Mouse (Mus musculus) heart, postnatal 14 days (tissue): ENCODE measurements around the gene Taok2. TPM values are rescaled to one million over a fixed set of nuclear protein-coding genes. Genes with fewer than 3 reads are reported as not detected.
"Not testable (repeated sequence)": the region's sequence is repeated elsewhere in the genome, so short reads cannot be mapped to it uniquely, and the experiment has no call there.

Experiments used
- DNase-seq, 2 experiments: peaks; one replicate each; pipeline ENCODE4 v3.0.0; 2021 to 2022
- intact Hi-C: fragments of 180-260 bp; cut with DNase I; formaldehyde crosslinking; loops from one replicate; pipeline ENCODE4 v1.15.1; 2025
- long read RNA-seq, 2 experiments: library from polyadenylated mRNA; stranded (forward); transcript quantifications; one replicate each; pipeline ENCODE4 v2.0.0; 2021
- total RNA-seq, 2 experiments: library from RNA; stranded (reverse); gene quantifications; 2 replicates each; pipeline ENCODE4 v1.2.3; 2021

Gene Taok2
- total RNA-seq, result 10 to 100 TPM; 61.4 to 61.7 TPM
- long read RNA-seq, experiment 1, full-length matches to known transcripts, result 8 of 20 reads
- long read RNA-seq, experiment 1, partial matches to known transcripts, result 4 of 20 reads
- long read RNA-seq, experiment 1, other reads (novel, unspliced or antisense), result 8 of 20 reads
- long read RNA-seq, experiment 2, full-length matches to known transcripts, result 10 of 27 reads
- long read RNA-seq, experiment 2, partial matches to known transcripts, result 6 of 27 reads
- long read RNA-seq, experiment 2, other reads (novel, unspliced or antisense), result 11 of 27 reads

- DNase-seq, result peak; percentile 98 to 99
- intact Hi-C loops, result no loop called here
Observed at GRCm38 (mm10) chr7:126884286-126885164, at the start of gene Taok2. Gene Taok2, minus strand, starts transcription at chr7:126884703.

GRCm38 (mm10) chr7:126932652-126933051 lies 48.1 kb upstream of the Taok2 start:
- intact Hi-C loops, result loop anchor here (5.0 kb wide), 1 partner anchor 35 kb away; no protein-coding TSS in a partner anchor
- no peak for DNase-seq

- intact Hi-C loops, result loop anchor here (10.0 kb wide), 1 partner anchor 256 kb away; no protein-coding TSS in a partner anchor
Observed at GRCm38 (mm10) chr7:126929046-126929445, 44.5 kb upstream of the Taok2 start.

GRCm38 (mm10) chr7:126928384-126929037 lies 44.0 kb upstream of the Taok2 start, which contains the start of gene Kctd13:
Gene Kctd13, plus strand, starts transcription at chr7:126928879.
- peak; percentile 97 for DNase-seq
- intact Hi-C loops, result loop anchor here (10.0 kb wide), 1 partner anchor 256 kb away; no protein-coding TSS in a partner anchor

More at GRCm38 (mm10) chr7:126929046-126929445, 44.5 kb upstream of the Taok2 start:
- no peak for DNase-seq

- intact Hi-C loops, result loop anchor here (10.0 kb wide), 1 partner anchor 259 kb away; no protein-coding TSS in a partner anchor
- DNase-seq, result no peak
Observed at GRCm38 (mm10) chr7:126926299-126926698, 41.8 kb upstream of the Taok2 start.

- intact Hi-C loops, result loop anchor here (10.0 kb wide), 1 partner anchor 261 kb away; no protein-coding TSS in a partner anchor
- no peak for DNase-seq
Observed at GRCm38 (mm10) chr7:126923999-126924398, 39.5 kb upstream of the Taok2 start.

GRCm38 (mm10) chr7:126922624-126923060 lies 38.1 kb upstream of the Taok2 start, which contains the start of gene Tmem219:
Gene Tmem219, minus strand, starts transcription at chr7:126922917.
- intact Hi-C loops, result loop anchor here (10.0 kb wide), 1 partner anchor 262 kb away; no protein-coding TSS in a partner anchor

GRCm38 (mm10) chr7:126921563-126921962 lies 37.1 kb upstream of the Taok2 start:
- intact Hi-C loops, result loop anchor here (10.0 kb wide), 1 partner anchor 263 kb away; no protein-coding TSS in a partner anchor
- no peak for DNase-seq

More at GRCm38 (mm10) chr7:126922624-126923060, 38.1 kb upstream of the Taok2 start, which contains the start of gene Tmem219:
- peak; percentile 60 to 66 for DNase-seq

- DNase-seq, result no peak
- intact Hi-C loops, result loop anchor here (10.0 kb wide), 1 partner anchor 265 kb away; no protein-coding TSS in a partner anchor
Observed at GRCm38 (mm10) chr7:126919973-126920372, 35.5 kb upstream of the Taok2 start.

- DNase-seq, intact Hi-C loops: not testable (repeated sequence)
Observed at GRCm38 (mm10) chr7:126918356-126918755, 33.9 kb upstream of the Taok2 start.

GRCm38 (mm10) chr7:126914844-126915243 lies 30.3 kb upstream of the Taok2 start:
- DNase-seq, result no peak
- intact Hi-C loops, result no loop called here

GRCm38 (mm10) chr7:126905590-126905989 lies 21.1 kb upstream of the Taok2 start:
- intact Hi-C loops, result no loop called here
- DNase-seq, result no peak

GRCm38 (mm10) chr7:126899781-126900180 lies 15.3 kb upstream of the Taok2 start:
- intact Hi-C loops, result loop anchor here (5.0 kb wide), 2 partner anchors 33 to 37 kb away; partner anchors contain the start of genes Hirip3 and Ino80e
- not testable (repeated sequence) for DNase-seq

GRCm38 (mm10) chr7:126898102-126898990 lies 13.8 kb upstream of the Taok2 start:
- intact Hi-C loops, result loop anchor here (5.0 kb wide), 2 partner anchors 34 to 36 kb away; partner anchors contain the start of genes Hirip3 and Ino80e
- DNase-seq, result peak; percentile 99 to 100

- peak; percentile 31 to 34 for DNase-seq
- intact Hi-C loops, result loop anchor here (5.0 kb wide), 2 partner anchors 35 kb away; partner anchors contain the start of genes Hirip3 and Ino80e
Observed at GRCm38 (mm10) chr7:126897390-126898101, 13.0 kb upstream of the Taok2 start.

- DNase-seq, result no peak
- intact Hi-C loops, result loop anchor here (5.0 kb wide), 2 partner anchors 35 kb away; partner anchors contain the start of genes Hirip3 and Ino80e
Observed at GRCm38 (mm10) chr7:126896912-126897311, 12.4 kb upstream of the Taok2 start.

GRCm38 (mm10) chr7:126888852-126889251 lies 4.3 kb upstream of the Taok2 start:
- no peak for DNase-seq
- intact Hi-C loops, result no loop called here

- intact Hi-C loops, result no loop called here
- no peak for DNase-seq
Observed at GRCm38 (mm10) chr7:126887281-126887680, 2.8 kb upstream of the Taok2 start.
